Mouse (Mus musculus) midbrain, embryonic 12.5 days (tissue): ENCODE results near the gene Thbs2. TPM values are rescaled to one million over a fixed set of nuclear protein-coding genes. Genes with fewer than 3 reads are reported as not detected.
"Not testable (repeated sequence)": the region's sequence is repeated elsewhere in the genome, so short reads cannot be mapped to it uniquely, and the experiment has no call there.

Experiments
- ATAC-seq: fragments of 200-750 bp; cut with Nextera tagmentation; 2 replicates; pipeline ENCODE4 v1.8.0; 2017; ENCODE audit warnings: low read depth, moderate TSS enrichment, moderate library complexity; ENCODE audit not compliant: low FRiP score
- H3K27ac ChIP-seq: fragments of 300-500 bp; sonication (generic); replicated peaks from 2 replicates; pipeline ENCODE4 v1.5.1; 2016; ENCODE audit warnings: mild to moderate bottlenecking
- H3K27me3 ChIP-seq: fragments of 300-500 bp; sonication (generic); 2 replicates; pipeline ENCODE4 v1.6.1; 2016; ENCODE audit warnings: mild to moderate bottlenecking
- H3K36me3 ChIP-seq: fragments of 300-500 bp; sonication (generic); 2 replicates; pipeline ENCODE4 v1.6.1; 2016
- H3K4me1 ChIP-seq: fragments of 300-500 bp; sonication (generic); 2 replicates; pipeline ENCODE4 v1.6.1; 2016
- H3K4me2 ChIP-seq: fragments of 300-500 bp; sonication (generic); replicated peaks from 2 replicates; pipeline ENCODE4 v1.6.1; 2016; ENCODE audit warnings: mild to moderate bottlenecking, moderate library complexity
- H3K4me3 ChIP-seq: fragments of 300-500 bp; sonication (generic); 2 replicates; pipeline ENCODE4 v1.5.1; 2016; ENCODE audit warnings: mild to moderate bottlenecking
- H3K9ac ChIP-seq: fragments of 300-500 bp; sonication (generic); replicated peaks from 2 replicates; pipeline ENCODE4 v1.6.1; 2016; ENCODE audit warnings: mild to moderate bottlenecking, moderate library complexity
- H3K9me3 ChIP-seq: fragments of 300-500 bp; sonication (generic); 2 replicates; pipeline ENCODE4 v1.6.1; 2016; ENCODE audit warnings: mild to moderate bottlenecking
- WGBS: fragments of 180-500 bp; shearing (Covaris S2); methylation state at CpG from one replicate; pipeline ENCODE4 v1.1.7; 2016; 5-methylcytosine and 5-hydroxymethylcytosine counted together
- polyA plus RNA-seq: library from polyadenylated mRNA; unstranded; fragments of >200 nt; fragmentation: Nextera tagmentation; extraction: Ambion mirVana; gene quantifications from 2 replicates; pipeline ENCODE4 v1.2.1, GENCODE M21; 2016

Thbs2 gene
- polyA plus RNA-seq, 1 experiment from 2014 or later = 12.8 TPM

- H3K27me3 ChIP-seq, H3K4me2 ChIP-seq, H3K36me3 ChIP-seq, H3K9me3 ChIP-seq, H3K27ac ChIP-seq, H3K9ac ChIP-seq, H3K4me3 ChIP-seq, H3K4me1 ChIP-seq, ATAC-seq: not testable (repeated sequence)
These were observed 73.0 kb downstream of the Thbs2 start for GRCm38 (mm10) chr17:14621006-14621405.

GRCm38 (mm10) chr17:14620037-14620436, 74.0 kb downstream of the Thbs2 start:
- H3K9ac ChIP-seq = no peak overlapping the region
- 84% methylated on average over 3 of the region's 3 CpGs for WGBS
- H3K36me3 ChIP-seq = no peaks in the 10 kb centered on the region
- H3K4me2 ChIP-seq = no peak overlapping the region
- H3K27me3 ChIP-seq = no peaks in the 10 kb centered on the region
- H3K27ac ChIP-seq = no peak overlapping the region
- no peaks in the 10 kb centered on the region for H3K9me3 ChIP-seq
- H3K4me3 ChIP-seq = no peak overlapping the region
- no peaks in the 10 kb centered on the region for H3K4me1 ChIP-seq
- no peak for ATAC-seq

- Histone ChIP-seq H3K27ac (no peak overlapping the region), H3K4me3 (no peak overlapping the region), H3K9ac (no peak overlapping the region), H3K27me3 (no peaks in the 10 kb centered on the region), H3K4me2 (no peak overlapping the region), H3K4me1 (no peaks in the 10 kb centered on the region), H3K9me3 (no peaks in the 10 kb centered on the region), H3K36me3 (no peaks in the 10 kb centered on the region)
- ATAC-seq = no peak
- 73% methylated on average over 4 of the region's 4 CpGs for WGBS
These were observed 75.0 kb downstream of the Thbs2 start for GRCm38 (mm10) chr17:14619038-14619437.

Other genes starting within 250 kb of the Thbs2 start
- gene Wdr27, start 248.9 kb upstream of the Thbs2 start, polyA plus RNA-seq = 4.7 and 7.1 TPM in 2 replicates
- 31.4 and 33.1 TPM in 2 replicates for gene 1600012H06Rik, start 248.9 kb upstream of the Thbs2 start, polyA plus RNA-seq